Mouse (Mus musculus) kidney, postnatal 10 days (tissue): Measurements from ENCODE around the gene Blnk.

Experiments used
- DNase-seq: peaks from one replicate; pipeline ENCODE4 v3.0.0; 2021; ENCODE audit warnings: mixed read lengths

Gene Blnk

GRCm38 (mm10) chr19:40994057-40994585 lies at the start of gene Blnk:
Gene Blnk (minus strand): TSS chr19:40994535.
- peak; percentile 78 for DNase-seq

GRCm38 (mm10) chr19:41039110-41039509 lies 44.8 kb upstream of the Blnk start:
- no peak for DNase-seq

GRCm38 (mm10) chr19:41035809-41036551 lies 41.6 kb upstream of the Blnk start:
- no peak for DNase-seq

GRCm38 (mm10) chr19:41031869-41032268 lies 37.5 kb upstream of the Blnk start:
- DNase-seq = no peak

GRCm38 (mm10) chr19:41031009-41031408 lies 36.7 kb upstream of the Blnk start:
- peak; percentile 40 for DNase-seq

GRCm38 (mm10) chr19:41030161-41030560 lies 35.8 kb upstream of the Blnk start:
- no peak for DNase-seq

- no peak for DNase-seq
Measured at GRCm38 (mm10) chr19:41029219-41029618, 34.9 kb upstream of the Blnk start, which contains the start of gene Dntt. Gene Dntt (plus strand): TSS chr19:41029275.

GRCm38 (mm10) chr19:41027601-41028000 lies 33.3 kb upstream of the Blnk start:
- DNase-seq = no peak

GRCm38 (mm10) chr19:41027024-41027423 lies 32.7 kb upstream of the Blnk start:
- no peak for DNase-seq

- DNase-seq = no peak
Measured at GRCm38 (mm10) chr19:41026551-41026950, 32.2 kb upstream of the Blnk start.

- DNase-seq = no peak
Measured at GRCm38 (mm10) chr19:41022244-41022643, 27.9 kb upstream of the Blnk start.

- DNase-seq = no peak
Measured at GRCm38 (mm10) chr19:41020537-41020936, 26.2 kb upstream of the Blnk start.

GRCm38 (mm10) chr19:41019164-41019675 lies 24.9 kb upstream of the Blnk start:
- no peak for DNase-seq

GRCm38 (mm10) chr19:41015951-41016716 lies 21.8 kb upstream of the Blnk start:
- DNase-seq = peak; percentile 64

GRCm38 (mm10) chr19:41014003-41014402 lies 19.7 kb upstream of the Blnk start:
- DNase-seq = no peak

- no peak for DNase-seq
Measured at GRCm38 (mm10) chr19:41013591-41013990, 19.3 kb upstream of the Blnk start.

- peak; percentile 34 for DNase-seq
Measured at GRCm38 (mm10) chr19:41011676-41012075, 17.3 kb upstream of the Blnk start.

- no peak for DNase-seq
Measured at GRCm38 (mm10) chr19:41008674-41009395, 14.5 kb upstream of the Blnk start.

- no peak for DNase-seq
Measured at GRCm38 (mm10) chr19:41007733-41008132, 13.4 kb upstream of the Blnk start.

GRCm38 (mm10) chr19:41007326-41007725 lies 13.0 kb upstream of the Blnk start:
- no peak for DNase-seq

- DNase-seq = no peak
Measured at GRCm38 (mm10) chr19:41006621-41007020, 12.3 kb upstream of the Blnk start.

- no peak for DNase-seq
Measured at GRCm38 (mm10) chr19:41003694-41004315, 9.5 kb upstream of the Blnk start.
